Comparison of ENCODE assay signal across 8 mouse cellular contexts in genomic region chr11:7214761-7215160, GRCm38 (mm10). TPM values are rescaled to one million over a fixed set of nuclear protein-coding genes. Genes with fewer than 3 reads are reported as not detected.
A peak's percentile ranks its signal among the peaks of the same experiment; 100 is the strongest.
DNase-seq lines count a peak whose midpoint lies in the region; ATAC-seq and TF ChIP-seq lines count a peak whose summit lies in the region.

No protein-coding gene starts in this region.

- H3K4me1 ChIP-seq in embryonic fibroblast, embryonic 13.5 days (ENCODE audit: control insufficient read depth, insufficient read depth, low read length) = no peaks in the 10 kb centered on the region; the same call in 1 of the 2 replicates
- H3K4me1 ChIP-seq in heart, embryonic 15.5 days (replicated peaks) = peaks cover 46% of the 10 kb centered on the region
- peaks cover 28% of the 10 kb centered on the region for H3K4me1 ChIP-seq in lung, embryonic 16.5 days (replicated peaks; ENCODE audit: control insufficient read depth, insufficient read depth, low read length)

- H3K27ac ChIP-seq in embryonic fibroblast, embryonic 13.5 days (ENCODE audit: insufficient read depth, low read length) = no peak overlapping the region
- no peak overlapping the region for H3K27ac ChIP-seq in heart, embryonic 15.5 days
- no peak overlapping the region for H3K27ac ChIP-seq in lung, embryonic 16.5 days (ENCODE audit: low read length)

- no peak for ATAC-seq in heart, embryonic 15.5 days (replicated peaks; ENCODE audit: insufficient number of reproducible peaks, insufficient read depth, low FRiP score, low read depth)
- ATAC-seq in lung, embryonic 16.5 days (ENCODE audit: low read depth) = no peak

- H3K27me3 ChIP-seq in heart, embryonic 15.5 days = peaks cover 39% of the 10 kb centered on the region
- H3K27me3 ChIP-seq in lung, embryonic 16.5 days (ENCODE audit: control insufficient read depth, insufficient read depth, low read depth, low read length) = peaks cover 37% of the 10 kb centered on the region

- TF ChIP-seq POLR2A in embryonic fibroblast, embryonic 13.5 days (IDR thresholded peaks at IDR 0.05; ENCODE audit: low read depth, low read length) = no peak

- H3K4me2 ChIP-seq in heart, embryonic 15.5 days = peak overlapping the region; percentile 98
- peak overlapping the region; percentile 98 for H3K4me2 ChIP-seq in lung, embryonic 16.5 days (ENCODE audit: low read depth, low read length)

- H3K9ac ChIP-seq in heart, embryonic 15.5 days = no peak overlapping the region
- no peak overlapping the region for H3K9ac ChIP-seq in lung, embryonic 16.5 days (ENCODE audit: low read length)

- H3K4me3 ChIP-seq in embryonic fibroblast, embryonic 13.5 days (ENCODE audit: insufficient read depth, low read length) = no peak overlapping the region
- H3K4me3 ChIP-seq in heart, embryonic 15.5 days = peak overlapping the region; percentile 69
- H3K4me3 ChIP-seq in lung, embryonic 16.5 days (ENCODE audit: low read length) = no peak overlapping the region; the same call in 1 of the 2 replicates

- no peaks in the 10 kb centered on the region for H3K36me3 ChIP-seq in heart, embryonic 15.5 days
- H3K36me3 ChIP-seq in lung, embryonic 16.5 days (ENCODE audit: control insufficient read depth, insufficient read depth, low read length) = no peaks in the 10 kb centered on the region

- no peaks in the 10 kb centered on the region for H3K9me3 ChIP-seq in heart, embryonic 15.5 days (replicated peaks)
- no peaks in the 10 kb centered on the region for H3K9me3 ChIP-seq in lung, embryonic 16.5 days (ENCODE audit: control insufficient read depth, low read length)

- TF ChIP-seq CTCF in embryonic fibroblast, embryonic 13.5 days (IDR thresholded peaks at IDR 0.05; ENCODE audit: borderline replicate concordance, insufficient read depth, low read length) = 0 out of 2 replicates have a peak, but pooled peaks have one; percentile 10

- WGBS in heart, embryonic 15.5 days = 5% methylated on average over 14 of the region's 14 CpGs
- 3% methylated on average over 14 of the region's 14 CpGs for WGBS in lung, embryonic 16.5 days

- peak; percentile 31 for DNase-seq in gastrocnemius, adult 18-20 months (ENCODE audit: low spot score)
- no peak for DNase-seq in gastrocnemius, adult 8-10 months (ENCODE audit: low spot score in 2 of 2)
- peak; percentile 63 to 80 for DNase-seq in kidney, postnatal 25 days
- DNase-seq in right cerebral cortex, postnatal 14 days = peak; percentile 68
- DNase-seq in c-Kit-positive CD71-positive TER-119-positive erythroid progenitor cells, embryonic 14.5 days (ENCODE audit: low spot score) = no peak

RNA-seq across cellular contexts. Expression of gene Igfbp3, which starts 1.0 kb away (rescaled TPM):
- total RNA-seq in gastrocnemius, adult 18-20 months (2021) = 10 to 100 TPM; 12.0 to 13.4 TPM
- 1 to 10 TPM; 4.0 to 9.3 (median 6.5) TPM for total RNA-seq in gastrocnemius, adult 8-10 months (2022)
- polyA plus RNA-seq in embryonic fibroblast, embryonic 13.5 days (2011; ENCODE audit: insufficient read length, low read depth, missing spikeins) = 41.0 and 209 TPM in 2 replicates
- polyA plus RNA-seq in heart, embryonic 15.5 days (2015; fragmentation: Nextera tagmentation; extraction: Ambion mirVana) = 37.8 and 42.0 TPM in 2 replicates
- 14.8 and 16.4 TPM in 2 replicates for polyA plus RNA-seq in lung, embryonic 16.5 days (2015; fragmentation: Nextera tagmentation; extraction: Ambion mirVana)

RNA-seq across cellular contexts. Expression of gene Igfbp1, which starts 17.2 kb away (rescaled TPM):
- not detected for total RNA-seq in gastrocnemius, adult 18-20 months (2021)
- not detected for total RNA-seq in gastrocnemius, adult 8-10 months (2022)
- polyA plus RNA-seq in embryonic fibroblast, embryonic 13.5 days (2011; ENCODE audit: insufficient read length, low read depth, missing spikeins) = not detected in 2 replicates
- 0.34 and 1.2 TPM in 2 replicates for polyA plus RNA-seq in heart, embryonic 15.5 days (2015; fragmentation: Nextera tagmentation; extraction: Ambion mirVana)
- polyA plus RNA-seq in lung, embryonic 16.5 days (2015; fragmentation: Nextera tagmentation; extraction: Ambion mirVana) = 0.58 and 3.4 TPM in 2 replicates

RNA-seq across cellular contexts. Expression of gene Gm11985, which starts 26.4 kb away (rescaled TPM):
- not detected for total RNA-seq in gastrocnemius, adult 18-20 months (2021)
- total RNA-seq in gastrocnemius, adult 8-10 months (2022) = not detected
- polyA plus RNA-seq in embryonic fibroblast, embryonic 13.5 days (2011; ENCODE audit: insufficient read length, low read depth, missing spikeins) = not detected in 2 replicates
- not detected in 2 replicates for polyA plus RNA-seq in heart, embryonic 15.5 days (2015; fragmentation: Nextera tagmentation; extraction: Ambion mirVana)
- polyA plus RNA-seq in lung, embryonic 16.5 days (2015; fragmentation: Nextera tagmentation; extraction: Ambion mirVana) = 0.15 TPM in 1 of 2 replicates, not detected in the other

Comparison
In these comparisons a context has a peak if more than half of its experiments do, and no peak if none do; other contexts are left out.
1. DNase-seq: peak in gastrocnemius, adult 18-20 months (single experiment), kidney, postnatal 25 days (2 of 2) and right cerebral cortex, postnatal 14 days (single experiment); none in gastrocnemius, adult 8-10 months (0 of 2) and c-Kit-positive CD71-positive TER-119-positive erythroid progenitor cells, embryonic 14.5 days (single experiment).